Mouse (Mus musculus) heart, adult 2 months (tissue): ENCODE measurements around the gene Ap5z1. TPM values are rescaled to one million over a fixed set of nuclear protein-coding genes. Genes with fewer than 3 reads are reported as not detected.

Source experiments
- DNase-seq, 2 experiments: peaks; one replicate each; pipeline ENCODE4 v3.0.0; 2021
- H3K27ac ChIP-seq: fragments of 200-600 bp; 2 replicates; pipeline ENCODE4 v1.8.1; 2022
- H3K27me3 ChIP-seq: fragments of 200-500 bp; 2 replicates; pipeline ENCODE4 v1.6.1; 2012; ENCODE audit warnings: mild to moderate bottlenecking, low read length, inconsistent platforms, mixed read lengths; ENCODE audit not compliant: control insufficient read depth, insufficient read depth
- H3K36me3 ChIP-seq: fragments of 200-500 bp; 2 replicates; pipeline ENCODE4 v1.6.1; 2012; ENCODE audit warnings: low read length, inconsistent platforms; ENCODE audit not compliant: control insufficient read depth, insufficient read depth
- H3K4me1 ChIP-seq: fragments of 200-500 bp; 2 replicates; pipeline ENCODE4 v1.6.1; 2011; ENCODE audit warnings: low read length; ENCODE audit not compliant: control insufficient read depth, insufficient read depth
- H3K4me3 ChIP-seq: fragments of 200-600 bp; 2 replicates; pipeline ENCODE4 v1.8.1; 2022
- H3K79me2 ChIP-seq: fragments of 200-500 bp; replicated peaks from 2 replicates; pipeline ENCODE4 v1.6.1; 2012; ENCODE audit warnings: mild to moderate bottlenecking, inconsistent platforms, low read length, moderate library complexity, mixed read lengths; ENCODE audit not compliant: control insufficient read depth, insufficient read depth
- H3K9ac ChIP-seq: fragments of 200-500 bp; 2 replicates; pipeline ENCODE4 v1.6.1; 2012; ENCODE audit warnings: low read depth, mild to moderate bottlenecking, control low read depth, inconsistent platforms, low read length, mixed read lengths
- CTCF ChIP-seq: fragments of 200-600 bp; IDR thresholded peaks from 2 replicates; pipeline ENCODE4 v1.8.1; 2022; ENCODE audit warnings: antibody characterized with exemption, mild to moderate bottlenecking, moderate library complexity
- EP300 ChIP-seq: fragments of 200-500 bp; IDR thresholded peaks from 2 replicates; pipeline ENCODE4 v1.6.1; 2011; ENCODE audit warnings: low read depth, low read length, control low read depth; ENCODE audit not compliant: insufficient read depth
- POLR2A ChIP-seq: fragments of 200-500 bp; IDR thresholded peaks from 2 replicates; pipeline ENCODE4 v1.6.1; 2011; ENCODE audit warnings: mild to moderate bottlenecking, low read depth, low read length, control low read depth; ENCODE audit not compliant: insufficient read depth
- WGBS: fragments of 180-500 bp; shearing (Covaris S2); methylation state at CpG from one replicate; pipeline ENCODE4 v1.1.7; 2018; 5-methylcytosine and 5-hydroxymethylcytosine counted together
- intact Hi-C: fragments of 180-260 bp; cut with DNase I; formaldehyde crosslinking; loops from one replicate; pipeline ENCODE4 v1.15.1; 2025
- polyA plus RNA-seq: library from polyadenylated mRNA; depleted of rRNA; stranded (reverse); fragments of >200 nt; gene quantifications from 2 replicates; pipeline ENCODE4 v1.2.3, GENCODE M21; 2012
- total RNA-seq, 2 experiments: library from RNA; stranded (reverse); gene quantifications; 2 replicates each; pipeline ENCODE4 v1.2.3; 2021

The Ap5z1 gene
- total and polyA plus RNA-seq, 3 experiments, result 5.4 to 23.6 (median 6.4) TPM

DNA sequence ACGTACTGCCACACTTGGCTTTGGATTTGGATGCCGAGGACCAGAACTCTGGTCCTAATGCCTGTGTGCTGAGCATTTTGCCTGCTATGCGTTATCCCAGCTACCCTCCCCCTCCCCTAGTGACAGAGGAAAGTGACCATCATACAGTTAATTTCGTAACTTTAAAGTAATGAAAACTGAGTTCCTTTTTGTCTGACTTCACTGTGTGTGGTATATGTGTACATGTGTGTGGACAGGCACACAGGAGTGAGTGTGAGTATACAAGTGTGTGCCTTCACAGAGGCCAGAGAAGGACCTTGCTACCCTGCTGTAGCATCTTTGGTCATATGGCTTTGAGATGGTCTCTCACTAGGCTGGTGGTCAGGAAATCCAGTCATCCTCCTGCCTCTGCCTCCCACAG lies 45.3 kb upstream of the Ap5z1 start:
- 93% methylated on average over 4 of the region's 4 CpGs for WGBS
- Histone ChIP-seq H3K4me1 (peaks cover 9% of the 10 kb centered on the region), H3K27me3 (no peaks in the 10 kb centered on the region), H3K27ac (no peak overlapping the region), H3K36me3 (no peaks in the 10 kb centered on the region), H3K79me2 (peaks cover 10% of the 10 kb centered on the region), H3K4me3 (no peak overlapping the region), H3K9ac (no peak overlapping the region)
- no peak for DNase-seq
- TF ChIP-seq EP300 (no peak), POLR2A (no peak), CTCF (no peak)
- intact Hi-C loops, result no loop called here

DNA sequence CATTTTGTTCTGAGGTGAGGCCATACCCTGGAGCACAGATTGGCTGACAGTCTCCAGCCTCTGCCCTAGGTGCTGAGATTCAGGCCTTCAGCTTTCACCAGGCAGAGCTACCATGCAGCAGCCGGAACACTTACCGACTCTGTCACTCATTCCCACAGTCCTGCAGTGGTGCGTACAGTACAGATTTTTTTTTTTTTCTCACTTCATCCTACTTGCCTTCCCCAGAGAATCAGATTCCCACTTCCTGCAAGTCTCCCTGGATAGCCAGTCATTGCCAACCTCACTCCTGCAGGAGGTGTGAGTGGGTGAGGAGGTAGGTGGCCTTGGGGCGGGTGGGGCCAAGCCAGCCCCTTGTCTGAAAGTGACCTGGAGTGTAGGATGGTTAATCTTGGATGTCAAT lies 43.4 kb upstream of the Ap5z1 start:
- intact Hi-C loops, result no loop called here
- peaks cover 18% of the 10 kb centered on the region for H3K4me1 ChIP-seq

DNA sequence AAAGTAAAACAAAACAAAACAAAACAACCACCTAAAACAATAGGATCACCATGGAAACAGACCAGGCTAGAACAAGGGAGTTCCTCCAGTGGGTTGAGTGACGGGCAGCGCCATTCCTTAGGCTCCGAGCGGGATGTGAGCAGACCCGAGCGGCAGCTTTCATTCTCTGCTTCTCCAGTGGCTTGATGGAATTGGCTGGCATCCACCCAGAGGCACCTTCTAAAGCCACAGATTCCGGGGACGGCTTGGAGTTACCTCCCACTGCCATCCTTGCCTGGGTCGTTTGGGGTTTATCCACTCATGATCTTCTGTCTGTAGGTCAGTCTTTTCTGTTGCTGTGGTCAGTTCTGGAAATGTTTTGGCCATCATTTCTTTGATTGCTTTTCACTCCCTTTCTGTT lies 42.8 kb upstream of the Ap5z1 start:
- 54% methylated on average over 9 of the region's 9 CpGs for WGBS
- no peak for TF ChIP-seq CTCF
- no peak for TF ChIP-seq EP300
- no peak for TF ChIP-seq POLR2A
- no peaks in the 10 kb centered on the region for H3K27me3 ChIP-seq
- H3K4me3 ChIP-seq, result no peak overlapping the region
- H3K79me2 ChIP-seq, result peaks cover 10% of the 10 kb centered on the region
- H3K36me3 ChIP-seq, result no peaks in the 10 kb centered on the region
- no peak overlapping the region for H3K9ac ChIP-seq
- no peak for DNase-seq
- H3K27ac ChIP-seq, result peak overlapping the region; percentile 3; the same call in 1 of the 2 replicates
- intact Hi-C loops, result no loop called here
- H3K4me1 ChIP-seq, result peaks cover 22% of the 10 kb centered on the region

More for the DNA sequence above, 43.4 kb upstream of the Ap5z1 start:
- Histone ChIP-seq H3K9ac (no peak overlapping the region), H3K27ac (no peak overlapping the region), H3K36me3 (no peaks in the 10 kb centered on the region), H3K27me3 (no peaks in the 10 kb centered on the region), H3K4me3 (no peak overlapping the region), H3K79me2 (peaks cover 10% of the 10 kb centered on the region)
- 81% methylated on average over 4 of the region's 4 CpGs for WGBS
- TF ChIP-seq CTCF (no peak), EP300 (no peak), POLR2A (no peak)
- DNase-seq, result no peak

DNA sequence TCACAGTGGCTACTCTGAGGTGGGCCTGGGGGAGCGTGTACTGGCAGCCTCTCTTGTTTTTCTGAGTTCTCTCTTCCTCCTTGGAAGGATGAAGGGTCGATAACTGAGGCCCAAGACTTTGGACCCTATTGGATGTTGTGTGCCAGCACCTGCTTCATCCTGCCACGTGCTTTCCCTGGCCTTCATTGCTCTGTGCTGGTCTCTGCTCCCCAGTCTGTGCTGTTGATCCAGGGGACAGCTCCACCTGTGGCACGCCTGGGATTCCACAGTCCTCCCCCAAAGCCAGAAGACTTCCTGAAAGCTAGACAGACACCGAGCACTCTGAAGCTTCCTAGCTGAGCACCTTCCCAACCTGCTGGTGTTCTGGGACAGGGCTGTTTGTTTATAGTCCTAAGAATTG lies 41.9 kb upstream of the Ap5z1 start:
- TF ChIP-seq EP300, result no peak
- TF ChIP-seq CTCF, result no peak
- TF ChIP-seq POLR2A, result no peak
- H3K9ac ChIP-seq, result no peak overlapping the region
- peaks cover 28% of the 10 kb centered on the region for H3K4me1 ChIP-seq
- no peaks in the 10 kb centered on the region for H3K27me3 ChIP-seq
- no peaks in the 10 kb centered on the region for H3K36me3 ChIP-seq
- 81% methylated on average over 5 of the region's 5 CpGs for WGBS
- no peak for DNase-seq
- no peak overlapping the region for H3K27ac ChIP-seq
- no peak overlapping the region for H3K4me3 ChIP-seq
- H3K79me2 ChIP-seq, result peaks cover 10% of the 10 kb centered on the region
- intact Hi-C loops, result no loop called here

DNA sequence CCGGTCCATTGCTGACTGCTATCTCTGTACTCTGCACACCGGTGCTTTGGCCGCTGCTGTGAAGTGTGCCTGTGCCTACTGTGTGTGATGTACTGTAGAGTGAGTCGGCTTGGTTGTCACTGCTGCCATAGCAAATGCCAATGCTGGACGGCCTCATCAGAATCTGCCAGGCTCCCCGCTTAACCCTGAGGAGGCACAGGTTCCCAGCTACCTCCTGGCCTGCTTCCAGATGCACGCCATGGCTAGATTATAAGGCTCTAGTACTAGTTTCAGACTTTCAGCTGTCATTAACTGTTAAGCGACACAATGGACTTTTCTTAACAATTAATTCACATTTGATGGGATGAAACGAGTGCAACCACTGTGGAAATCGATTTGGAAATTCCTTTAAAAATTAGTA lies 40.6 kb upstream of the Ap5z1 start:
- intact Hi-C loops, result no loop called here
- Histone ChIP-seq H3K27me3 (no peaks in the 10 kb centered on the region), H3K27ac (no peak overlapping the region), H3K4me3 (no peak overlapping the region), H3K4me1 (peaks cover 37% of the 10 kb centered on the region), H3K36me3 (0 out of 2 replicates have a peak, but pooled peaks cover 2% of the 10 kb centered on the region), H3K79me2 (peaks cover 6% of the 10 kb centered on the region), H3K9ac (no peak overlapping the region)
- WGBS, result 78% methylated on average over 10 of the region's 10 CpGs
- no peak for TF ChIP-seq CTCF
- TF ChIP-seq EP300, result no peak
- TF ChIP-seq POLR2A, result no peak
- no peak for DNase-seq

DNA sequence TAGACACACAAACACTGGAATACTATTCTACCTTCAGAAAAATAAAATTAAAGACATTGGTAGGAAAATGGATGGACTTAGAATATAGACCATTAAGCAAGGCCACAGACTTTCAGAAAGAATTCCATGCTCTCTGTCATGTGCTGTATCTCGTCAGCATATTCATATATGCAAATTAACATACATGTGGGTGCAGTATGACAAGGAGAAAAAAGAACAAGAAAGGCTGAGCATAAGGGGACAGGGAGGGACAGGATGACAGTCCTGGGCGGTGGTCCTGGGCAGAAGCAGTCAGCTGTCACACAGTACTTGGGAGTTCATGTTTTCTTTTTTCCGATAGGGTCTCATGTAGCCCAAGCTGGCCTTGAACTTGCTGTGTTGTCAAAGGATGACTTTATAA lies 40.0 kb upstream of the Ap5z1 start:
- intact Hi-C loops, result loop anchor here (1.0 to 2.0 kb wide), 3 partner anchors 17 to 40 kb away; partner anchors contain the start of genes Ap5z1 and Foxk1
- TF ChIP-seq EP300 (no peak), POLR2A (no peak), CTCF (no peak)
- WGBS, result 64% methylated on average over 3 of the region's 3 CpGs
- H3K36me3 ChIP-seq, result 0 out of 2 replicates have a peak, but pooled peaks cover 2% of the 10 kb centered on the region
- peaks cover 41% of the 10 kb centered on the region for H3K4me1 ChIP-seq
- peaks cover 3% of the 10 kb centered on the region for H3K79me2 ChIP-seq
- H3K27me3 ChIP-seq, result no peaks in the 10 kb centered on the region
- no peak overlapping the region for H3K4me3 ChIP-seq
- no peak overlapping the region for H3K27ac ChIP-seq
- no peak overlapping the region for H3K9ac ChIP-seq
- DNase-seq, result no peak
